Mouse (Mus musculus) spleen, postnatal 14 days (tissue): ENCODE data around the gene Trim63.
"Not testable (repeated sequence)": the region's sequence is repeated elsewhere in the genome, so short reads cannot be mapped to it uniquely, and the experiment has no call there.

ENCODE experiments used
- DNase-seq, 2 experiments: peaks; one replicate each; pipeline ENCODE4 v3.0.0; 2021 to 2022; ENCODE audit warnings: low spot score in 2 of 2

Gene Trim63

DNA sequence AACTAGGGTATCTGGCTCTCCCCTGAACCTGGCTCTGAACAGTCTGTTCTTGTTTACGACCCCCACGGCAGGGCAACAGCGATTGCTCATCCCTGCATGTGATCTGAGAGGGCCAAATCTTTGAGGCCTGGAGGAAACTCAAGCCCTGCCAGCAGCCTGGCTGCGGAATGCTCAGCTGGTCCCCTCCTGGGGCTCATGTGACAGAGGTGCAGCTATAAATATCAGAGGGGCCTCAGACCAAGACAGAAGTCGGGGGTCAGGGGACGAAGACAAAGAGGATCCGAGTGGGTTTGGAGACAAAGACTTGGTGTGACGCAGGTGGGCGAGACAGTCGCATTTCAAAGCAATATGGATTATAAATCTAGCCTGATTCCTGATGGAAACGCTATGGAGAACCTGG lies at the start of gene Trim63:
TSS of gene Trim63 (plus strand) at position 245 of the 400 bp plus-strand sequence.
- DNase-seq, result no peak

DNA sequence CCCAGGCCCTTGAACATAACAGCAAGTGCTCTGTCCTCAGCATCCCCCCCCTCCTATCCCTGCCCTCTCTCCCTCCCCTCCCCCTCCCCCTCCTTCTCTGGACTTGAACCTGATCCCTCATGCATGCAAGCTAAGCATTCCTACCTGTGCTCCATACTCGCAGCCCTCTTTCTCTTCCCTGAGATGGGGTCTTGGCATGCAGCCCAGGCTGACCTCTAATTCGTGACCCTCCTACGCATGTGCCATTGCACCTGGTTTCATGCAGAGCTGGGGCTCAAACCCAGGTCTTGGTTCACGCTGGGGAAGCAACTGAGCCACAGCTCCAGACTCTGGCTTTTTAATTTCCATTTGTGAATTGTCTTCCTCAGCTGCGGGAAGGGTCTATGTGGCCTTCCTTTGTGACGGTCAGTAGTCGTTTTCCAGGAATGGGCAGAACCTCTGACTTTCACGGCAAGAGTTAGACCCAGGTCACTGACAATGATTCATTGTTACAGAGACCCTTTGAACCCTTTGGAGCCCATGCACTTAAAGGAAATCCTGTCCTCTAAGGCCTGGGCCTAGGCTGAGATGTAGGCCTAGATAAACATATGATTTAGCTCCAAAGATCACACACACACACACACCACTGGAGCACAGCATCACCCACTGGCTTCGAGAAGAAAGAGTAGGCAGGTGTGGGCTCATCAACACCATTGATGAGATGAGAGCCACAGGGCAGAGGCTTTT lies 48.9 kb upstream of the Trim63 start:
- no peak for DNase-seq

DNA sequence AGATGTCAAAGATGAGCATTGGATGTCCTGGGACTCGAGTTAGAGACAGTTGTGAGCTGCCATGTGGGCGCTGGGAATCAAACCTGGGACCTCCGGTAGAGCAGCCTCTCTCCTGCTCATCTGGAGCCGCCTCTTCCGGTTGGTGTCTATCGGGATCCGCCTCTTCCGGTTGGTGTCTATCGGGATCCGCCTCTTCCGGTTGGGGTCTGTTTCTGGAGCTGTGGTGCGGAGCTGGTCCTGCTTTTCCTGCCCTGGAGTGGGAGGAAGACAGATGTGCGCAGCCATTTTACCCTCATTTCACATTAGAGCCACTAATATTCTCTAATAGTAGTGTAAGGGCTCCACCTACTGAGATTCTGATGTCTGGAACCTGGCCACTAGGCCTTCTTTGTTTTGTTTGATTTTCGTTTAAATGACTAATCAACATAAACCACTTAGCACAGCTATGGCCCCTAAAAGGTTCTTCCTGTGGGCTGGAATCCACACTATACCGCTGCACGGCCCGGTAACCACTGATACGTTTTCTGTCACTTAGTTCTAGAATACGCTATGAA lies 46.7 kb upstream of the Trim63 start:
- no peak for DNase-seq

DNA sequence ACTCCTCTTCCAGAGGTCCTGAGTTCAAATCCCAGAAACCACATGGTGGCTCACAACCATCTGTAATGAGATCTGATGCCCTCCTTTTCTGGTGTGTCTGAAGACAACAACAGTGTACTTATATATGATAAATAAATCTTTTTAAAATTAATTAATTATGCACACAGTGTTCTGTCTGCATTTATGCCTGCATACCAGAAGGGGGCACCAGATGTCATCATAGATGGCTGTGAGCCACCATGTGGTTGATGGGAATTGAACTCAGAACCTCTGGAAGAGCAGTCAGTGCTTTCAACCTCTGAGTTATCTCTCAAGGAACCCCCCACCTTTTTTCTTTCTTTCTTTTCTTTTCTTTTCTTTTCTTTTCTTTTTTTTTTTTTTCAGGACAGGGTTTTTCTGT lies 45.3 kb upstream of the Trim63 start:
- not testable (repeated sequence) for DNase-seq

DNA sequence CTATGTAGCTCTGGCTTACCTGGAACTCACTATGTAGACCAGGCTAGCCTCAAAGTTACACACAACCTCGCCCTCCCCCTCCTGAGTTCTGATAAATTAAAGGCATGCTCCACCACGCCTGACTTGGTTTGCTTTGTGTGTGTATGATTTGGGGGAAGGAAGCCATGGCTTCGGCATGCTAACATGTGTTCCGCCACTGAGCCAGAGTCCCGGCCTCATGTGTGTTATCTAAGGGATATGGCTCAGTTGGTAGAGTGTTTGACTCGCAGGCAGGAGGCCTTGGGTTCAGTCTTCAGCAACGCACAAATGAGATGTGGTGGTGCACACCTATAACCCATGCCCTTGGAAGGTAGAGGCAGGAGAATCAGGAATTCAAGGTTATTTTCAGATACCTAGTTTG lies 42.9 kb upstream of the Trim63 start:
- DNase-seq, result no peak

DNA sequence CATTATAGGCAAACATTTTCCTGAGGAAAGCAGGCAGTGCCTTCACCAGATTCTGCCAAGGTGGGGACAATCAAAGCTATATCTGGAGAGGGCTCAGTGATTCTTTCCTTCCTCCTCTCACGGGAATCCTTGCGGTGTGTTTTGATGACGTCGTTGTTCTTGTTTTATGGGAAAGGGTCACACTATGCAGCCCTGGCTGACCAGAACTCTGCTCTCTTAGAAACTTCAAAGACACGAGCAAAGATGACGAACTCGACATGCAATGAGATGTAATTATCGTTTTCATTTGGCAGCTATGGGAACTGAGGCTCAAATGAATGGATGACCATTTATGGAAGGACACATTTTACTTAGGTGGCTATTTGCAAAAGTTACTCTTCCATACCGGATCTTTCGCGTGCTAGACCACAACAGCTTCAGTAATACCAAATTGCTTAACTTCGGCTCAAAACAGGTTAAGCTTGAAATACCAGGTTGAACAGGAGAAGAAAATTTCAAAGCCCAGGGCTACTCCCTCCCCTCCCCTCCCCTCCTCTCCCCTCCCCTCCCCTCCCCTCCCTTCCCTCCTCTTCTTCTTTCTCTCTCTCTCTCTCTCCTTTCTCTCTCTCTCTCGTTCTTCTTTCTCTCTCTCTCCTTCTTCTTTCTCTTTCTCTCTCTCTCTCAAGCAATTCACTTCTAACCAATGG lies 42.0 kb upstream of the Trim63 start:
- DNase-seq, result no peak

DNA sequence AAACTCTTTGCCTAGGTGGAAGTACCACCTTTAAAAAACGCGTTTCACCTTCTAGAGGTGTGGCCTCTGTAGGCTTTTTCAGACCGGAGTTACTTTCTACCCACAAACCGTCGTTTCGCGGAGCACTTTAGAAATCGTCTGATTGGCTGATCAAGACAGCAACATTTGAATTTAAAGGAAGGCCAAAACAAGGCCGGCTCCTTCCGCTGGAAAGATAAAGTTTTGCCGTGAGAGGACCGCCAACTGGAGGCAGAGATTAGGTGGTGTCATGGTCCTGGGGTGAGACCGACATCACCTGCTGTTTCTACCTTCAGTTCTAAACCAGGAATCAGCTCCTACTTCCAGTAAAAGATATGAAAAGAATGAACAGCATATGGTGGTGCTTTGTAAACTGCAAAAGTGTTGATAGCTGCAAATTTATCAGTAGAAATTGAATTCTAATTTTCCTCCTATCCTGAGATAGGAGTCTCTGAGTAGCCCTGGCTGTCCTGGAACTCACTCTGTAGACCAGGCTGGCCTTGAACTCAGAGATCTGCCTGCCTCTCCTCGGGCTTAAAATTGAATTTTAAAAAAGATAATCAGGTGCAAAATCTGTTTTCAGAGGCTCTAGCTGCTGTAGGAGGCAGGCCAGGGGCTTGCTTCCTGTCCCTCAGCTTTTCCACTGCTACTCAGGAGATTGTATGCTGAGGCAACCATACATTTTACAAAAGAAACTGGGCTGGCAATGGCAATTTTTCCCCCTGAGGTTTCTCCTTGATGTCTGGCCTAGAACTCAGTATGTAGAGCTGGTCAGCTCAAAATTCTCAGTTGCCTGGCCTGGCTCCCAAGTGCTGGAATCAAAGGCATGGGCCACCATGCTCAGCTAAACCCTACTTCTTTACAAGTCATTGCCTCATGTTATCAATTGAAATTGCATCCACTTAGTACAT lies 41.2 kb upstream of the Trim63 start:
- DNase-seq, result peak; percentile 20 to 43

DNA sequence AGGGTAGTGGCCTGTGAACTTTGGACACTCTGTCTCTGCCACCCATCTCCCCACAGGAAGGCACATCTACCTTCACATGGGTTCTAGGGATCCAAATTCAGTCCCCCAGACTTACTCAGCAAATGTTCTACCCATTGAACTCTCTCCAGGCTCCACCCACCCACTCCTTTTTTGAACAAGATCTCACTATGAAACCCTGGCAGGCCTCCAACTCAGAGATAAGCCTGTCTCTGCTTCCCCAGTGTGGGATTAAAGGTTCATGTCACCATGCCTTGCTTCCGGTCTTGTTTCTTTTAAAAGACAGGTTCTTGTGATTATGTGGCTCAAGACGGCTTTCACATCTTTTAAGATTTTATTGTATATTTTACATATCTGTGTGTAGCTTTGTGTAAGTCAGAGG lies 30.0 kb upstream of the Trim63 start:
- DNase-seq, result peak; percentile 23 to 35

DNA sequence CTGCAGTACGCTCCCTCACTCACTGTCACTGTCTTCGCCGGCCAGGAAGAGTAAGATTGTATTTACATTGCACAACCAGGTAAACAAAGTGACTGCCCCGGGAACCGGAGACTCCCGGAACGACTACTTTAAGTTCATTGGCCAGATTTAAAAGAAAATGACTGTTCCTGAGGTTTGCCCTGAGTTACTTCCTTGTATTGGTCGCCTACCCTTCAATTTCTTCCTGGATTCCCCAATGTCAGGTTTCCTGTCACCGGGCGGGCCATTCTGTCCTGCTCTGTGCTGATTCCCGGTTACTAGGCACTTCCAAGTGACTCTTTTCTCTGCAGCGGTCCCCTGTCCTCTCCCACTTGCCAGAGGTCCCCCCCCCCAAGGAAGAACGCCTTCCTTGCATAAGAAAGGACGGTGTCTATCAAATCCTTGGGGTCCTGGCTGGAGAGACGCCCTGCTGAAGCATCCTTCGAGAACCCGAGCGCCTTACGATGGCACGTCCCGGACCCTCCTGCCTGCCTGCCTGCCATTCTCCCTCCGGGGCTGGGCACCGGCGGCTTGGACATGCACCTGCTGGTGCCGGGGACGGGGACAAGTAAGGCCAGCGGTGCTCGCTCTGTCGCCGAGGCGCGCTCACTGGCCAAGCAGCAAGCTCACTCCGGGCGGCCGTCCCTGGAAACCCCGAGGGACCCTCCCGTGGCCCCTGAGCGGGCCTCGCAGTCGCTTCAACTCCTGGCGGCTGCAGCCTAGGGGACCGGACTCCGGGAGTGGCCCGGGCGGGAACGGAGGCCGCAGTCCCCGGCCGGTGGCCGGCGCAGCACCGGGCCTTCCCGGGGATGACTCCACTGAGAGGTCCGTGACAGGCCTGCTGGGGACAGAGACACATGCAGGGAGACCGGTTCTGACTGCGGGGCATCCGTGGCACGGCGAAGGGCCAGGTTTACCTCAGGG lies 28.4 kb upstream of the Trim63 start:
- DNase-seq, result peak; percentile 16 to 25

DNA sequence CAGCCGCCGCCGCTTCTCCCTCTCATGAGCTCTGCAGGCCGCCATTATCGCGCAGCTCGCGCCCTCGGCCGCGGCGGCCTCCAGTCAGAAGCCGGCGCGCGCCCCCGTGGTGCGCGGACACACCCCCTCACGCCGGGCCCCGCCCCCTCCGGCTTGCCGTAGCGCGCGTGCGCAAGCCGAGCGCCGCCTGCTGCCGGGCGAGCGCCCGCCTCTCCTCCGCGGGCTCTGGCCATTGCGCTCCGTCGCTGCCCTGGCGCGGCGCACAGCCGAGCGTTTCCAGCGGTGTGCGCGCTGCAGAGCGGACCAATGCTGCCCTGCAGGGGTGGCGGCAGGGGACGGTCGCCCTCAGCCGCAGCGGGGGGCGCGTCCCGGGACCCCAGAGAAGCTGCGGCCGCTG lies 27.8 kb upstream of the Trim63 start:
- peak; percentile 98 for DNase-seq

DNA sequence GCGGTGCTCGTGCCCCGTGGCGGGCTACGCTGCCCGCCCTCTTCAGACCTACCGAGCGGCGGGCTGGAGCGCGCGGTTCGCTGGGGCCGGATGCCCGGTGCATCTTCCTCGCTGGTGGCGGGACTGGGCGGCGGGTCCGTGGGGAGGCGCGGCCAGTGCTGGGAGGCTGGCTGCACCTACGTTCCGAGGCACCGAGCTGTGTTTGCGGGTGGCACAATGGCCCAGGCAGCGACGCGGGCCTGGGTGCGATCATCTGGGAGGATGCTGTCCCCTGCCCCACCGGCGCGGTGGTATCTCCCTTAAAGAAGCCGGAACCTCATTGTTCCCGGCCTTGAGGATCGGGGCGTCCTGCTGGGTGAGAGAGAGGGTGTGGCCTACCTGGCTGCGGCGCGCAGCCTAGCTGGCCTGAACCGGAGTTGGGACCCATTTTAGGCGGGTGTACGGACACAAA lies 27.3 kb upstream of the Trim63 start, which contains the start of gene Pdik1l:
TSS of gene Pdik1l (minus strand) at position 321 of the 451 bp plus-strand sequence.
- peak; percentile 62 to 68 for DNase-seq

DNA sequence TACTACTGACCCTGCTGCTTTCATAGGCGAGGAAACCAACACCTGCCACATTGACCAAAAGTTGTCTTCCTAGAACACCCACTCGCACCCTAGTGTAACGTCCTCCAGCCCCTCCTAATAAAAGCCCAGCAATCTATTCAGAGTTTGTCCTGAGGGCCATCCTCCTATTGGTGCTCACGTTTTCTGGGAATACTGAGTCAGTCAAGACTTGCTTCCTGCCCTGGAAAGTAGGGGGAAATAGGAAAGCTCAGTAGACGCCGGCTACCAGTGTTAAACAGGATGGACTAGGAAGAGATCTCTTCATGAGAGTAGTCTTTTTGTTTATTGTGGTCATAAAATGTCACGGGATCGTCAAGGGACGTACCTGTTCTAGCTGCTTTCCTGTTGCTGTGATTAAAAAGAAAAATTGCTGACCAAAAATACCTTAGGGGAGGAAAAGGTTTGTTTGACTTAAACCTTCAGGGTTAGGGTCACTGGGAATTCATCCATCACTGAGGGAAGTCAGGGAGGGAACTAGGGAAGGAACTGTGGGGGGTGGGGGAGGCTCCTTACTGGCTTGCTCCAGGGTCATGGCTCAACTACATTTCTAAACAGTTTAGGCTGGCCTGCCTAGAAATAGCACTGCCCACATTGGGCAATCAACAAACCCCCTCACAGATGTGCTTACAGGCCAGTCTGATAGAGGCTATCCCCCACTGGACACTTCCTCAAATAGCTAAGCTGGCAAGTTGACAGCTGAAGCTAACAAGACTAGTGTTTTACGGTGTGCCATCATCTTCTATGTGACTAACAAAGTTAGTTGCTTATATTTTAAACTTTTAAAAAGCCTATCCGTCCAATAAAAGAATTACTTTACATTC lies 26.3 kb upstream of the Trim63 start:
- no peak for DNase-seq

DNA sequence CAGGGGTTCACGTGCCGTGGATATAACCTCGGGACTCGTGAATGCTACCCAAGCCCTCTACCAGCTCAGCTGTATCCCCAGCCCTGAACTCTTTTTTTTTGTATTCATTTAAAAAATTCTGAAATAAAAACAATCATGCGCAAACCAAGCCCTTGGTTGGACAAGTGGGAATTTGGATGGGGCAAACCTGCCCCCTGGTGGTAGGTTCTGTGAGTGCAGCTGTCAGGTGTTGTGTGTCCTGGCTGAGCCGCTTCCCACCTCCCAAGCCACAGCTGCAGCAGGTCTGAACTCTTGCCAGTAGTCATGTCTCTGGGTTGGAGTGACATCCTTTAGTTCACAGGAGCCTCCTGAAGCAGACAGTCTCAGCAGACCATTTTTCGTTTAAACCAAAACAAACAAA lies 22.9 kb upstream of the Trim63 start:
- peak; percentile 57 to 74 for DNase-seq

DNA sequence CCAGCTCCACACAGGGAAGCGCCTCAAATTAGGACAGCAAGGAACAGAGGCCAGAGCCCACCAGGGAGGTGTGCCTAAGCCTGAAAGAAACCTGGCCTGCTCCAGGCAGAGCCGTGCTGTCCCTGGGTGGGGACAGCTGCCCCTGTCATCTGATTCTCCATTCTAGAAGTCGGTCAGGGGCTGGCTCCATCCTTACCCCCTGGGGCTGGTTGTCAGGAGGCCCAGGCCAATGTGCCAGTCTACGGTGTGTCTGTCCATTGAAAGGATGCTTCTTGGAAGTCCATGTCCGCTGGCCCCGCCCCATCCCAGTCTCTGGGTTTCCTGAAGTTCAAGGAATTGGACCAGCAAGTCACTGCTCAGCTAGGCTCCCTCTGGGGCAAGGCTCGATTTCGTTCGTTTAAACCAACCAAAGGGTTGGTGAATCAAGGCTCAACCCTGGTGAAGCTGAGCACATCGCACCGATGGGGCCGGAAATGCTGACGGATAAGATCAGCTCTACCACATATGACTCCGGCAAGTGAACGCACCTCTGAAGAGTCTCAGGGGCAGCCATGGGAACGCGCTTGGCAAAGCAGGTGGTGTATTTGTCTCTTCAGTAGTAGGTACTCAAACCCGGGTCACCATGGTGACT lies 21.7 kb upstream of the Trim63 start:
- no peak for DNase-seq

DNA sequence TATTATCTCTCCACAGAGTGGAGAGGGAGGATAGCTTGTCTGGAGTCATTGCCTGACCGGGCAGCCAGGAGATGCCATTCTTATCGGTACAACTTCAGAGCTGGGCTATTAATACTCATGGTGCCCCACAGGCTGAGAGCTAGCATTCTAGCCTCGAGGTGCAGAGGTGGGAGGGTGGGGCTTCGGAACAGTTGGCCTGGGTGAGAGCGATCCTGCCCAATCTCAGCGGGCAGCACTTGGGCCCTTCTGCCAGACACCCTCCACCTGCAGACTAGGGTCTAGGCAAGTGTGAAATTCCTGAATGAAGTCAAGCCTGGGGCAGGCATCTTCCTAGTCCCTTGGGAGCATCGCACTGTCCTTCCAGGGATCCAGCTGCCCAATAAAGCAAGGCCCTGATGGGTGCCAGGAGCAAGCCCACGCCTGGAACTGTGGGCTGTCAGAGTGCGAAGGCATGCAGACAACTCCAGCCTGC lies 21.2 kb upstream of the Trim63 start:
- DNase-seq, result no peak

DNA sequence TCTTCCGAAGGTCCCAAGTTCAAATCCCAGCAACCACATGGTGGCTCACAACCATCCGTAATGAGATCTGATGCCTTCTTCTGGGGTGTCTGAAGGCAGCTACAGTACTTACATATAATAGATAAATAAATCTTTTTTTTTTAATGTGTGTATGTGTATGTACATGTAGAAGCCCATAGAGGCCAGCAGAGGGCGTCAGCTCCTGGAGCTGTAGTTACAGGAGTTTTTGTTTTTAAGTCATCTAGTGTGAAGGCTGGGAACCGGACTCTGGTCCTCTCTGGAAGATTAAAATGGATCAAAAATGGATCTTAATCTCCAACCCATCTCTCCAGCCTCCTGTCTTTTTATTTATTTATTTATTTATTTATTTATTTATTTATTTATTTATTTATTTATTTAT lies 18.8 kb upstream of the Trim63 start:
- DNase-seq, result not testable (repeated sequence)

DNA sequence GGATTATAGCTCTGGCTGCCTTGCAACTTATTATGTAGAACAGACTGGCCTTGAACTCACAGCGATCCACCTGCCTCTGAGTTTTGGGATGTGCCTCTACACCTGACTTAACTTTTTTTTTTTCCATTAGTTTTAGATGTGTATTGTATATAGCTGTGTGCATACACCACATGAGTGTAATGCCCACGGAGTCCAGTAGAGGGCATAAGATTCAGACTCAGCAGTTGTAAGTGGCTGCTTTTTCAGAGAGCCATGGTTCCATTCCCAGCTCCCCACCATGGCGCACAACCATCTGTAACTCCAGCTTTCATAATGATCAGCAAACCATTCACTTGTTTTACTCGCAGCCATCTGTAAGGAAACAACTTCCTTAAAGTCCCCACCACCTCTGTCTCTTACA lies 18.4 kb upstream of the Trim63 start:
- no peak for DNase-seq

DNA sequence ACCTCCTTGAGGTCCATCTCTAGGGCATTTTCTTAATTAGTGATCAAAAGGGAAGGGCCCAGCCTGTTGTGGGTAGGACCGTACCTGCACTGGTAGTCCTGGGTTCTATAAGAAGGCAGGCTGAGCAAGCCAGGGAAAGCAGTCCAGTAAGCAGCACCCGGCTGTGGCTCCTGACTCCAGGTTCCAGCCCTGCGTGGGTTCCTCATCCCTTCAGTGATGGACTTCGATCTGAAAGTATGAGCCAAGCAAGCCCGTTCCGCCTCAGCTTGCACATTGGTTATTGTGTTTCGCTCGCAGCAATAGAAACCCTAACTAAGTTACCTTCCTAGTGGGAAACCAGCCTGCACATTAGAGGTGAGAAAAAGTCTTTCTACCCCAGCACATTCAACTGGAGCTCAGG lies 17.6 kb upstream of the Trim63 start:
- DNase-seq, result no peak
